Mouse (Mus musculus) myocyte (in vitro differentiated cells): ENCODE measurements around the gene D5Ertd579e.

ENCODE experiments used
- CEBPB ChIP-seq: IDR thresholded peaks from 2 replicates; pipeline ENCODE4 v1.6.1; 2011; ENCODE audit warnings: mild to moderate bottlenecking, moderate library complexity; ENCODE audit not compliant: poor library complexity, insufficient read depth, severe bottlenecking
- E2F4 ChIP-seq: IDR thresholded peaks from one replicate; pipeline ENCODE4 v1.6.1; 2011; ENCODE audit warnings: mild to moderate bottlenecking, control low read depth, moderate library complexity; ENCODE audit not compliant: insufficient read depth
- MAX ChIP-seq: IDR thresholded peaks from one replicate; pipeline ENCODE4 v1.6.1; 2011; ENCODE audit warnings: low read depth, mild to moderate bottlenecking, control low read depth
- MYOD1 ChIP-seq, 3 experiments: IDR thresholded peaks; one replicate each; pipeline ENCODE4 v1.6.1; 2011; ENCODE audit warnings: control low read depth in 2 of 3, low read depth in 2 of 3, mild to moderate bottlenecking in 2 of 3, moderate library complexity in 1 of 3; ENCODE audit not compliant: insufficient read length in 2 of 3, control insufficient read depth in 1 of 3
- MYOG ChIP-seq, 3 experiments: IDR thresholded peaks; one replicate each; pipeline ENCODE4 v1.6.1; 2011; ENCODE audit warnings: control low read depth in 2 of 3, low read depth in 2 of 3, mild to moderate bottlenecking in 2 of 3; ENCODE audit not compliant: insufficient read length in 2 of 3, control insufficient read depth in 1 of 3, insufficient read depth in 1 of 3
- POLR2A ChIP-seq: IDR thresholded peaks from one replicate; pipeline ENCODE4 v1.6.1; 2011; ENCODE audit warnings: low read depth, mild to moderate bottlenecking, control low read depth, moderate library complexity; ENCODE audit not compliant: insufficient read length
- POLR2AphosphoS2 ChIP-seq: IDR thresholded peaks from one replicate; pipeline ENCODE4 v1.6.1; 2011; ENCODE audit warnings: low read depth, control low read depth; ENCODE audit not compliant: insufficient read length
- SRF ChIP-seq: IDR thresholded peaks from one replicate; pipeline ENCODE4 v1.6.1; 2011; ENCODE audit warnings: low read depth; ENCODE audit not compliant: control insufficient read depth, insufficient read length
- TCF12 ChIP-seq: IDR thresholded peaks from one replicate; pipeline ENCODE4 v1.6.1; 2011; ENCODE audit warnings: mild to moderate bottlenecking, control low read depth; ENCODE audit not compliant: poor library complexity, insufficient read depth, severe bottlenecking
- TCF3 ChIP-seq: IDR thresholded peaks from one replicate; pipeline ENCODE4 v1.6.1; 2011; ENCODE audit warnings: low read depth, control low read depth; ENCODE audit not compliant: insufficient read length
- USF1 ChIP-seq: IDR thresholded peaks from one replicate; pipeline ENCODE4 v1.6.1; 2011; ENCODE audit warnings: low read depth, mild to moderate bottlenecking, control low read depth, moderate library complexity

GRCm38 (mm10) chr5:36667165-36667564, 28.7 kb downstream of the D5Ertd579e start:
- TF ChIP-seq POLR2A (no peak), USF1 (no peak), MAX (no peak), SRF (no peak), CEBPB (no peak), MYOD1 (IDR thresholded peaks at IDR 0.05; ENCODE audit: control insufficient read depth in 1 of 3, insufficient read length in 2 of 3, low read depth in 2 of 3) (no peak), TCF12 (no peak), POLR2AphosphoS2 (no peak), E2F4 (no peak), MYOG (IDR thresholded peaks at IDR 0.05; ENCODE audit: control insufficient read depth in 1 of 3, insufficient read depth in 1 of 3, insufficient read length in 2 of 3, low read depth in 2 of 3) (no peak), TCF3 (no peak)
